Mouse (Mus musculus) T-helper 1 cell (primary cell): ENCODE results near the gene Mtnr1a.

Experiments used
- in situ Hi-C: fragments of 300-600 bp; cut with MboI, MseI; formaldehyde crosslinking; loops from one replicate; pipeline ENCODE4 v1.15.1; 2025; ENCODE audit warnings: high pct_unique_total_duplicates

Gene Mtnr1a

DNA sequence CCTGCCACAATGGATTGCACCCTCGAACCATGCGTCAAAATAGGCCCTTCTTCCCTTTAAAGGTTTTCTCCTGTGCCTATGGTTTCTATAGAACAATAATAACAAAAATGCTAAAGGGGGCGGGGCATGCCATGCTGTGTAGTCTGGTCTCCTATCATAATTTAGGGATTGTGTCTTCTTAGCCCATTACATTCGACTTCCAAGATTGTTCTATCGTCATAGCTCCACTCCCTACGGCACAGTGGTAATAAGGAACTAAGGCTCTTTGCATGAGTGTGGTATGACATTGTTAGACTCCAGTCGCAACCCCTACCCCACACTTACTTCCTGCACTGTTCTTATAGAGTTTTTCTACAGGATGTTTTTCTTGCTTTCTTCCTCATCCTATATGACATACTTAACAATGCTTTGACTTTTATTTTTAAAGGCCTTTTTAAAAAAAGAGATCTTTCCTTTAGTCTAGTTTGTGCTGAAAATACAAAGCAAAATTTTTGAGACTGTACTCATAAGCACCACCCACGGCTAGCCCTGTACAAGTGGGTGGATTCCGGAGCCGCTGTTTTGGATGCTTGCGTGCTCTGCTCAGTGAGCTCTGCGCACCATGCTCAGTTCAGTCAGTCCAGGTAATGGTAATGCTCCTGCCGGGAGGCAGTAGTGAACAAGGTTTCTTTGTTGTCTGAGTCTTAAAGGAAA is 40.6 kb downstream of the Mtnr1a start:
- in situ Hi-C loops: no loop called here

DNA sequence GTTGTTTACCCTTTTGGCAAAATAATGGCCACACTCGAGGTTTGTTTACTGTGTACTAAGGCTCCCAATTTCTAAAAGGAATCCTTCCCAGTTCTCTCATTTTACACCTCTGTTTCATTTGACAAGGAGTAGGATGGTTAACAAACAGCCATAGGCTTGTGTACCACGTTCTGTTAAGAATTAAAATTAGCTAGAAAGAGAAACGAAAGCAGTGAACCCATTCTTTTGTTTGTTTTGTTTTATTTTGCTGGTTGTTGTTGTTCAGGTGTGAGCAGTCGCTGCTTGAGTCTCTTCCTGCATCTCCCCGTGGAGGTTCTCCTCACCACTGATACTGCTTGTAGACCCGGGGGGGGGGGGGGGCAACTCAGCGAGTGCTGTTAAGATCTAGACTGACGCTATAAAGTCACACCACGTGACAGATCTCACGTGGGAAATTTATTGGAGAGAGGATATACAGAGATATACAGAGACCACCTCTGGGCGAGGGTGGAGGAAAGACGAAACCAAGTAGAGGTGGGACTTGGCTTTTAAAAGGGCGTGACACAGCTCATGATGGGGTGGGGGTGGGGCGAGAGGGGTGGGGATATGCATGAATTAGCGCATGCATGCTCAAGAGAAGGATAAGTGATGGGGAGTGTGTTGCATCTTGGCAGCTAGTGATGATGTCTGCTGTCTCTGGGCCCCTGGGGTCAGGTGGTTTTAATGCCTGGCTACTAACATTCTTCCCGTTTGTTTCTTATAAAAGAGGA is 41.3 kb downstream of the Mtnr1a start:
- in situ Hi-C loops: no loop called here

DNA sequence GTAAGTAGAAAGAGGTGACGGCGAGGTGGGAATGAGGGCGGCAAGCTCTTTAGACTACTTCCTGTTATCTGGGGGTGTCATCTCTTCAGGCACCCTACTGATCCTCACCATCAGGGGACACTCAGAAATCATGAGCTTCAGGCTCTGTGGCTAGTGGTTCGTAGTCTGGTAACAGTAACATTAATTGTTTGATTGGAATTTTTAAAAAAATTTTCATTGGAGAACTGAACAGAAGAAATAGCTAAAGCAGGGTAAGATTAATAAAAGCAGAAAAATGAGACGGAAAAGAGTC is 41.8 kb downstream of the Mtnr1a start:
- in situ Hi-C loops: no loop called here

DNA sequence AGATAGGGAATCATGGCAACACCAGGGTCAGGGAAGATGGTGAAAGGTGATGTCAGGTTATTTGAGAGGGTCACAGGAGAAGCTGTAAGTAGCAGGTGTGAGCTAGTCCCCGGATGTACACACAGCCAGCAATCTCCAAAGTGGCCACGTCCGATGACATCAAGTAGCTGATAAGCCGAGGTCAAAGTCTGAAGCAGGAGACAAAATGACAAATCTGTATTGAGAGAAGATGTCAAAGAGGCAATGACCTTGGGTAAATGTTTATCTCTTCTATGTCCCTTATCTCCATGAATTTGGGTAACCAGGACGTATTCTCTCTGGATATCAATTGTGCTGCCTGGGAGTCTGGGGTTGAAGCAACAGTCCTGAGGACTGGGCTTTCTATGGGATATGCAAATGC is 42.9 kb downstream of the Mtnr1a start:
- in situ Hi-C loops: no loop called here

DNA sequence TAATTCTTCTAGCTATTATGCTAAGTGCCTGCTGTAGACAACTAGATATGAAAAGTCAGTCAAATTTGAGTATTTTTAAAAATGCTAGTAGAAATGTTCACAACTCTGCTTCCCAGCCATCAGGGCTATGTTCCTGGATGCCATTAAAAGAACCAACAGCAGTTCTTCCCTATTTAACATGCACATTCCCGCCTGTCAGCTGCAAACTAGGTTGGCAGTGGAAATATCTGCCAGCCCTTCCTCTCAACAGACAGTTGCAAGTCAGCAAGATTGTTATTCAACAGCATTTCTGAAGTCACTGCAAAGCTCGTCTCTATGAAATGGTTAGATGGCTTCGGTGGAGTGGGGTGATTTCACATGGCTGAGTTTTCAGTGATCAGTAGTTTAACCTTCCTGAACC is 48.7 kb downstream of the Mtnr1a start:
- in situ Hi-C loops: loop anchor here (5.0 kb wide), 1 partner anchor 90 kb away; no protein-coding TSS in a partner anchor

DNA sequence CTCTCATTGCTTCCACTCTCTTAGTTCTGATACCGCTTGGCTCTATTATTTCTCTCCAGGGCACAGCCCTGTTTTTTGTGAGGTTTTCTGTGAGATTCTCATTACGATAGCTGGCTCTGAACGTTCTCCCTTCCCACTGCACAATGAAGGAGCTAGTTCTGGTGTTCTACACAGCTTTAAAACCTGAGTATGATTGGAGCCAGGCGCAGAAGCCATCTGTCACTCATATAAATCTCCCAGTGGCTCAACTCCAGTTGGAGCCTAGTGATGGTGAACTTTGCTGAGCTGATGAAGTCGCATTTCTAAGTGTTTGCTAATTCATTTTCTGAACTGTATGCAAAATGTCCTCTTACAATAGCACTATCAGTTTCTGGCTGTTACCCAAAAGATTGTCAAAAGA is 56.7 kb downstream of the Mtnr1a start:
- in situ Hi-C loops: no loop called here
